ENCODE assay signal across 8 mouse cellular contexts in the genomic region with DNA sequence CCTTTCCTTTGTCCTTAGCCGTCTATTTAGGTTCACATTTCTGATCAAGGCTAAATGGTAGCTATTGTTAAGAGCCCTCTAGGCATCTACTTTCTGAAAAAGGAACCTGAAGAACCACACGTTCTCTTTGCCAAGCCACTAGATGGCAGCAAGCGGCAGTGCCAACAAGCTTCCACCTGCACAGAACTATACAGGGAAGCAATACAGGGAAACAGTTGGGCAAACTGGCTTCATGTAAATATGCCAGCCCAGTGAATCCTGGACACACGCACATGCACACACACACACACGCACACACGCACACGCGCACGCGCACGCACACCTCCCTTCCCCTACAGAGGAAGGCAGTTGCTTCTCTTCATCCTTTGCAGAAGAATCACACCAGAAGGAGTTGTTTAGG. TPM values are rescaled to one million over a fixed set of nuclear protein-coding genes. Genes with fewer than 3 reads are reported as not detected.
DNase-seq lines count a peak whose midpoint lies in the region; ATAC-seq and TF ChIP-seq lines count a peak whose summit lies in the region.

No protein-coding gene starts in this region.

- peak; percentile 39; the same call in 1 of the 2 replicates for ATAC-seq in heart, embryonic 11.5 days (replicated peaks; ENCODE audit: insufficient number of reproducible peaks, low FRiP score, low TSS enrichment)
- peak; percentile 44; the same call in 1 of the 2 replicates for ATAC-seq in liver, postnatal 0 days
- ATAC-seq in neural tube, embryonic 15.5 days (ENCODE audit: low FRiP score), result peak; percentile 92

- TF ChIP-seq EP300 in liver, postnatal 0 days (IDR thresholded peaks at IDR 0.05; ENCODE audit: low read depth), result no peak

- WGBS in heart, embryonic 11.5 days (ENCODE audit: insufficient replicate concordance), result 36% methylated on average over 11 of the region's 11 CpGs
- 28% methylated on average over 11 of the region's 11 CpGs for WGBS in liver, postnatal 0 days (ENCODE audit: insufficient replicate concordance)
- 40% methylated on average over 11 of the region's 11 CpGs for WGBS in neural tube, embryonic 15.5 days

- peak; percentile 81 for TF ChIP-seq CTCF in liver, postnatal 0 days (IDR thresholded peaks at IDR 0.05; ENCODE audit: low read depth)

- H3K4me1 ChIP-seq in heart, embryonic 11.5 days (ENCODE audit: control insufficient read depth, insufficient read depth, low read length), result no peaks in the 10 kb centered on the region
- no peaks in the 10 kb centered on the region for H3K4me1 ChIP-seq in liver, postnatal 0 days (ENCODE audit: insufficient read depth)
- H3K4me1 ChIP-seq in neural tube, embryonic 15.5 days, result peaks cover 3% of the 10 kb centered on the region

- DNase-seq in CD4-positive helper T cell, adult 2 months (ENCODE audit: low read depth, low spot score), result peak; percentile 24
- peak; percentile 72 for DNase-seq in adrenal gland, postnatal 10 days
- DNase-seq in embryo, embryonic 11.5 days (ENCODE audit: low read depth, low spot score), result peak; percentile 32
- DNase-seq in kidney, postnatal 10 days, result peak; percentile 78
- peak; percentile 51 for DNase-seq in liver, postnatal 0 days
- peak; percentile 35 for DNase-seq in urinary bladder, postnatal 25 days (ENCODE audit: low spot score)

- no peak overlapping the region for H3K9ac ChIP-seq in heart, embryonic 11.5 days (ENCODE audit: low read depth, low read length)
- H3K9ac ChIP-seq in liver, postnatal 0 days (replicated peaks), result no peak overlapping the region
- no peak overlapping the region for H3K9ac ChIP-seq in neural tube, embryonic 15.5 days (replicated peaks)

- no peak overlapping the region for H3K27ac ChIP-seq in heart, embryonic 11.5 days (ENCODE audit: low read depth, low read length)
- H3K27ac ChIP-seq in liver, postnatal 0 days (ENCODE audit: low read depth), result no peak overlapping the region
- H3K27ac ChIP-seq in neural tube, embryonic 15.5 days (replicated peaks), result no peak overlapping the region

- H3K4me2 ChIP-seq in heart, embryonic 11.5 days, result no peak overlapping the region
- H3K4me2 ChIP-seq in liver, postnatal 0 days (ENCODE audit: low read depth, low read length), result no peak overlapping the region
- H3K4me2 ChIP-seq in neural tube, embryonic 15.5 days, result no peak overlapping the region

- H3K27me3 ChIP-seq in heart, embryonic 11.5 days (ENCODE audit: control insufficient read depth, insufficient read depth, low read length), result no peaks in the 10 kb centered on the region
- no peaks in the 10 kb centered on the region for H3K27me3 ChIP-seq in liver, postnatal 0 days (ENCODE audit: insufficient read depth, low read length)
- no peaks in the 10 kb centered on the region for H3K27me3 ChIP-seq in neural tube, embryonic 15.5 days (replicated peaks)

- H3K36me3 ChIP-seq in heart, embryonic 11.5 days (ENCODE audit: control insufficient read depth, insufficient read depth, low read length), result no peaks in the 10 kb centered on the region
- H3K36me3 ChIP-seq in liver, postnatal 0 days (replicated peaks; ENCODE audit: insufficient read depth, low read length), result no peaks in the 10 kb centered on the region
- H3K36me3 ChIP-seq in neural tube, embryonic 15.5 days, result no peaks in the 10 kb centered on the region

- no peaks in the 10 kb centered on the region for H3K9me3 ChIP-seq in heart, embryonic 11.5 days (replicated peaks; ENCODE audit: control insufficient read depth, low read length)
- H3K9me3 ChIP-seq in liver, postnatal 0 days (ENCODE audit: low read length), result no peaks in the 10 kb centered on the region
- H3K9me3 ChIP-seq in neural tube, embryonic 15.5 days (replicated peaks), result no peaks in the 10 kb centered on the region

- H3K4me3 ChIP-seq in heart, embryonic 11.5 days (ENCODE audit: low read depth, low read length), result no peak overlapping the region
- H3K4me3 ChIP-seq in liver, postnatal 0 days (ENCODE audit: low read depth, low read length), result no peak overlapping the region
- H3K4me3 ChIP-seq in neural tube, embryonic 15.5 days (replicated peaks), result no peak overlapping the region

RNA-seq across cellular contexts. Expression of gene ccdc198, which starts 7.1 kb away (rescaled TPM):
- total RNA-seq in adrenal gland, postnatal 10 days (2021), result under 1 TPM in 1 of 2 experiments, not detected in 1; 0.57 TPM
- 0.13 and 0.14 TPM in 2 replicates for polyA plus RNA-seq in heart, embryonic 11.5 days (2014; fragmentation: Nextera tagmentation; extraction: Ambion mirVana)
- 0.46 and 1.5 TPM in 2 replicates for polyA plus RNA-seq in liver, postnatal 0 days (2015; fragmentation: Nextera tagmentation; extraction: Ambion mirVana)
- polyA plus RNA-seq in neural tube, embryonic 15.5 days (2015; fragmentation: Nextera tagmentation; extraction: Ambion mirVana), result 0.20 and 14.7 TPM in 2 replicates

Comparison
In these comparisons a context has a peak if more than half of its experiments do, and no peak if none do; other contexts are left out.
1. DNase-seq: peak in every context shown above with its lines; median percentile 78 in kidney, postnatal 10 days; 72 in adrenal gland, postnatal 10 days; 51 in liver, postnatal 0 days; 35 in urinary bladder, postnatal 25 days; 32 in embryo, embryonic 11.5 days; 24 in CD4-positive helper T cell, adult 2 months.
2. ATAC-seq: peak in every context shown above with its lines; median percentile 92 in neural tube, embryonic 15.5 days; 44 in liver, postnatal 0 days; 39 in heart, embryonic 11.5 days.